Mouse (Mus musculus): ENCODE data around the gene Pde7b.
A peak's percentile ranks its signal among the peaks of the same experiment; 100 is the strongest.
"Not testable (repeated sequence)": the region's sequence is repeated elsewhere in the genome, so short reads cannot be mapped to it uniquely, and the experiment has no call there.

Gene Pde7b

DNA sequence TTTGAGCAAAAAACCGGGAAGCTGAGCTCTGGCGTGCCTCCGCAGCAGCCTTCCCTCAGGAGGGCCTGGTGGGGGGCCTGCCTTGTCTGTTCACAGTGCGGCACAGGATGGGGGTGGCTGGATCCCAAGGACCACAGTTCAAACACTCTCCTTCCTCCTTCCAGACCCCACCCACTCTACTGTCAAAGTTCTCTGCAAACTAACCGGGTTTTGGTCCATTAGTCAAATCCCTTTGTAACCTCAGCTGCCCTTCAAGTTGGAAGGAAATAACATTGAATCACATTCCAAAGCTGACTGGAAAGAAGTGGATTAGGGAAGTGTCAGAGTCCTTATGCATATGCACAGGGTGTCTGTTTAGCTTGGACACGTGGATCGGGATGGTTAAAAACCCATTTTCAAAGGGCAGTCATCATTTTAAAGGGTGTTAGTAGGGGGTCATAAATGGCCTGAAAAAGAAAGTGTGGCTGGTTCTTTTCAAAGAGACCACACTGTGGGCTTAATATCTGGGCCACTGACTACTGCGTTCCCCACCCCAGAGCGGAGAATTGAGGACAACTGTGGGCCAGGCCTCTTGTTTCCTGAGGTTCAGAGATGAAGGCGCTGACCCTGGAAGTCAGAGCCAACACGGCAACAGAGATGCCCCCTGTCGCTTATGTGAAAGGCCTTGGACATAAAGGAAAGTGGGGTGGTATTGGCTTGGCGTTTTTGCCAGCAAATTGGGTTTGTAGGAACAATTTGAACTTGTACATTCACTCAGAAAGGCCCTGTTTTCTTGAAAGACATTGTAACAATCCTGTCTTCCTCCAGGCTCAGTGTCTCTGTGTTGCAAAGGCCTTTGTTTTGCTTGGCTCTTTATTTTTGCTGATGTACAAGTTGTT is 175.8 kb downstream of the Pde7b start:
- no peak for DNase-seq (ENCODE audit: low spot score)

- DNase-seq (ENCODE audit: low spot score): peak; percentile 55
These were observed 176.8 kb downstream of the Pde7b start for GRCm38 (mm10) chr10:20547951-20548551.

DNA sequence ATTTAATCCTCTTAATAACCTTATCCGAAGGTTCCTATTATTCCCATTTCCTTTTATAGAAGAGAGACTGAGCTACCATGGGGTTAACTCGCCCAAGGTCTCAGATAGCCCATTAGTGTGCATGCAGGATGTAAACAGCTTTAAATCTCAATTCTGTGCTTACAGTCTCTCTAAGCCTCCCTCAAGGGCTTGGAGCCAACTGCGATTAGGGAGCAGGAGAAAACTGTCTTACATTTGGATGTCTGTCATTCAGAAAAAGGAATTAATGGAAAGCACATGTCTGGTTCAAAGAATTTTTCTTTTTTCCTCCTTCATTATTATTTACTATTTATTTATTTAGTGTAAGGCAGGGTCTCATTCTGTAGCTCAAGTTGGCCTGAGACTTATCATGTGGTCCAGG is 181.8 kb downstream of the Pde7b start:
- DNase-seq (ENCODE audit: low spot score): no peak

GRCm38 (mm10) chr10:20533811-20534210 is 191.1 kb downstream of the Pde7b start:
- DNase-seq (ENCODE audit: low spot score): no peak

GRCm38 (mm10) chr10:20531921-20532320 is 193.0 kb downstream of the Pde7b start:
- no peak for DNase-seq (ENCODE audit: low spot score)

DNA sequence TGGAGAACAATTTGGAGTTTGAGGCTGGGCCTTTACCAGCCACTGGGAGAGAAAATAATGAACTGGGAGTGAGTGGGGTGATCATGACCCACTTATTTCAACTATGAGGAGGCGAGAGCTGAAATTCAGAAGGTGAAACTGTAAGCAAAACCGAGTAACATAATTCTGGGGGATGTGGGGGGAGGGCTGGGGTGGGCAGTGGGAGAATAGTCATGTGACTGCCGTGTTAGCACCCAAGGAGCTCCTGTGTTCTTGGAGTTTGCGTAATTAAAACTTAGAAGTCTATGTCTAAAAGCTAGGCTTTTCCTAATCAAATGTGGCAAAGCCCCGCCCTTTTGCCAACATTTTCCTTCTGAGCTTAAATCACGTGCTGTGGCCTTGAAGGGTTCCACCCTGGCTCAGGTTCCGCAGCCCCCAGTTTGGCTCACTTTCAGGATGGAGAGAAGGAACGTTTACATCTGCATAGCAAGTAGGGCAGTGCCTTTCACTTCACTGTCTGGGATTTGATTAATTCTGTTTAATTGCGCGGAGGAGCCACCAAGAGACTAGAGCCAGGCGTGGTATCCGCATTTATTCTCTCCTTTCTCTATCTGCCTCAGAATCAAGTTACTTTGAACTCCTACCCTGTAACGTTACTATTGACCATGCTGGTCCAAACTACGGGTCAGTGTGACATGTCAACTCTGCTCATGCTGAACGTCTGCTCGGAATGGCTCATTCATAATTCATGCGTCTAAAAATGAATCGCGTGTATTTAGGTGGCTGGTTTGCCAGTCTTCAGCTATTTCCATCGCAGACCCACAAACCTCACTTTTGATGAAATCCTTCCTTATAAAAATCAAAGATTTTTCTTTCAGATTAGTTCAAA is 196.1 kb downstream of the Pde7b start:
- DNase-seq (ENCODE audit: low spot score): peak; percentile 48

GRCm38 (mm10) chr10:20527737-20528136 is 197.1 kb downstream of the Pde7b start:
- no peak for DNase-seq (ENCODE audit: low spot score)

GRCm38 (mm10) chr10:20518529-20518889 is 206.4 kb downstream of the Pde7b start:
- no peak for DNase-seq (ENCODE audit: low spot score)

- not testable (repeated sequence) for DNase-seq (ENCODE audit: low spot score)
These were observed 206.9 kb downstream of the Pde7b start for GRCm38 (mm10) chr10:20517756-20518528.

GRCm38 (mm10) chr10:20513891-20514290 is 211.0 kb downstream of the Pde7b start:
- no peak for DNase-seq (ENCODE audit: low spot score)

- DNase-seq (ENCODE audit: low spot score): no peak
These were observed 211.4 kb downstream of the Pde7b start for GRCm38 (mm10) chr10:20513461-20513860.

DNA sequence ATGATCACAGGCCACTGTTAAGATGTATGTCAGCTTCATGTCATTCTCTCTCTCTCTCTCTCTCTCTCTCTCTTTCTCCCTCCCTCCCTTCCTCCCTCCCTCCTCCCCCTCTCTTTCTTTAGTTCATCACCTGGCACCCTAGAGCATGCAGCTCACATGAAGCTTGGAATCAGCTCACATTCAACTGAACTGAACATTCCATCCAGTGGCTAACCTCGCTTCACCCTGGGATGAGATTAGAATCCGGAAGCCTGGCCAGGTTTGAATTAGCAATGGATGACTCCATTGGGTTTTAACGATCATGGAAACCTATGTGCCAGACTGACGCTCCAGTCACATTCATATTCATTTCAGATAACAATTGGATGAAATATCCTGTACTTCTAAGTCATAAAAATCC is 215.1 kb downstream of the Pde7b start:
- no peak for DNase-seq (ENCODE audit: low spot score)

- no peak for DNase-seq (ENCODE audit: low spot score)
These were observed 216.4 kb downstream of the Pde7b start for GRCm38 (mm10) chr10:20508497-20508896.

GRCm38 (mm10) chr10:20507732-20508412 is 217.0 kb downstream of the Pde7b start:
- no peak for DNase-seq (ENCODE audit: low spot score)

DNA sequence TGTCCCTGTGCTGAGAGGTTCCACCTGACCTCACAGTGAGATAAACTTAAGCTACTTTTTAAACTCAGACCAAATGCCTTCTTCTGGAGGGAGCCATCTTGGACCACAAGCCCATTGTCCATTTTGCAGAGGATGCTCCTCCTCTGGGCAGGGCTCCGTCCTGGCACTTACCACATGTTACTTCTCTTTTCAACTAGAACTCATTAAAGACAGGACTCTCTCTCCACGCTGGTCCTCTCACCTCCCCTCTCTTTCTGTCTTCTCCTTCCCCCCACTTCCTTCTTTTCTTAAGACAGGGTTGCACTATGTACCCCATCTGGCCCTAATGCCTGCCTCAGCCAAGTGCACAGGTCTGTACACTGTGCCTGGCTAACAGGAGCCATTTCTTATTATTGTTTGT is 217.8 kb downstream of the Pde7b start:
- DNase-seq (ENCODE audit: low spot score): no peak

DNA sequence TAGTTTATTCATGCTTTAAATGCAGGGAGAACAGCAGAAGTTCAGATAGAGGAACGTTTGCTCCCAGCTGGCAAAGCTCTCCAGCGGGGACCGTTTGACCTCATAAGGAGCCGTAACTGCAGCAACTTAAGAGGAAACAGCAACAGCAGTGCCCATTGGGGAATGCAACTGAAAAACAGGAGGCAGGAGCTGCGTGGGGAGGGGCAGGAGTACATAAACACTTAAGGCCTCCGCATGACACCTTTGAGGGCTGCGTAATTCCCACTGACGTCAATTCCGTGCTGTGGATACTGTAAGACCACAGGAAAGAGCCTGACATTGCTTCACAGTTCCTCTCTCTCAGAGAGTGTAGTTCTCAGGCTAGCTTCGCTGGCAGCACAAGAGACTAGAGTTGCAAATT is 219.4 kb downstream of the Pde7b start:
- no peak for DNase-seq (ENCODE audit: low spot score)

DNA sequence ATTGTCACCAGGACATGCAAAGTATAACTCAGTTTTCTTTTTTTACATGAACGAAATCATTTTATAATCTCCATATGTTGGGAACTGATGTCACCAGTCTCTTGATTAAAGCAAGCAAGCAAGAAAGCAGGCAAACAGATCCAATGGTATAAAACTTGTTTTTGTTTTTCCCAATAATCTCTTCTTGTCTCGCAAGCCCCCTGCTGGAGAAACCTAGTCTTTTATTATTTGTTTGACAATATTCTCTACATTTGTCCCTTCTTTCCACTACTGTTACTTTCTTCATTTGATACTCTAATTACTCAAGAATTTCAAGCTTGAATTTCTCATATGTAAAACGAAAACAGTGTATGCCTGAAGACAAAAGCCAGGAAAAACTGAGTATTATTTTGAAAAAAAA is 220.1 kb downstream of the Pde7b start:
- no peak for DNase-seq (ENCODE audit: low spot score)

GRCm38 (mm10) chr10:20503265-20504025 is 221.4 kb downstream of the Pde7b start:
- no peak for DNase-seq (ENCODE audit: low spot score)

- no peak for DNase-seq (ENCODE audit: low spot score)
These were observed 223.7 kb downstream of the Pde7b start for GRCm38 (mm10) chr10:20501221-20501620.

DNA sequence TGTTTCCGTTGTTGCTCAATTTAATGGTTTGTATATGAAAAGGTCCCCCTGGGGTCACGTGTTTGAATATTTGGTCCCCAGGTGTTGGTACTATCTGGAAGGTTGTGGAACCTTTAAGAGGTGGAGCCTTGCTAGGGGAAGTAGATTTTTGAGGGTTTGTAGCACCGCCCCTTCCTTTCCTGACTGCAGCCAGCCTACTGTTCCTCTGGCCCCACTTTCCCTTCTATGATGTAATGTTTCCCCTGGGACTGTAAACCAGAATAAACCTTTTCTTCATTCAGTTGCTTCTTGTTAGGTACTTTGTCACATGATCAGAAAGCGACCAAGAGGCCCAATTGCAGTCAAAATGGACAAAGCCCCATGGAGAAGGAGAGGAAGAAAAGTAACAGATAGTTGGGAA is 229.8 kb downstream of the Pde7b start:
- DNase-seq (ENCODE audit: low spot score): no peak

Data from ovary, postnatal 36 days (tissue).